Mouse (Mus musculus) lung, postnatal 0 days (tissue): ENCODE results near the gene Sept1. TPM values are rescaled to one million over a fixed set of nuclear protein-coding genes. Genes with fewer than 3 reads are reported as not detected.

Experiments
- ATAC-seq: fragments of 200-750 bp; cut with Nextera tagmentation; 2 replicates; pipeline ENCODE4 v1.8.0; 2017; ENCODE audit warnings: moderate library complexity
- DNase-seq: peaks from one replicate; pipeline ENCODE4 v3.0.0-alpha.2; 2016; ENCODE audit warnings: low spot score
- H3K27ac ChIP-seq: fragments of 300-500 bp; sonication (generic); 2 replicates; pipeline ENCODE4 v1.5.1; 2014; ENCODE audit warnings: antibody characterized with exemption, mild to moderate bottlenecking, low read length, mixed read lengths
- H3K27me3 ChIP-seq: fragments of 300-500 bp; sonication (generic); replicated peaks from 2 replicates; pipeline ENCODE4 v1.6.1; 2014; ENCODE audit warnings: low read length, mixed read lengths; ENCODE audit not compliant: insufficient read depth
- H3K36me3 ChIP-seq: fragments of 300-500 bp; sonication (generic); 2 replicates; pipeline ENCODE4 v1.6.1; 2014; ENCODE audit warnings: low read length, mixed read lengths; ENCODE audit not compliant: insufficient read depth
- H3K4me1 ChIP-seq: fragments of 300-500 bp; sonication (generic); 2 replicates; pipeline ENCODE4 v1.6.1; 2014; ENCODE audit warnings: antibody characterized with exemption, low read depth, low read length, mixed read lengths; ENCODE audit not compliant: insufficient read depth
- H3K4me2 ChIP-seq: fragments of 300-500 bp; sonication (generic); replicated peaks from 2 replicates; pipeline ENCODE4 v1.6.1; 2014; ENCODE audit warnings: low read depth, mild to moderate bottlenecking, low read length, moderate library complexity, mixed read lengths
- H3K4me3 ChIP-seq: fragments of 300-500 bp; sonication (generic); 2 replicates; pipeline ENCODE4 v1.5.1; 2014; ENCODE audit warnings: low read depth, low read length
- H3K9ac ChIP-seq: fragments of 300-500 bp; sonication (generic); replicated peaks from 2 replicates; pipeline ENCODE4 v1.6.1; 2014; ENCODE audit warnings: low read depth, mild to moderate bottlenecking
- H3K9me3 ChIP-seq: fragments of 300-500 bp; sonication (generic); 2 replicates; pipeline ENCODE4 v1.6.1; 2016; ENCODE audit warnings: low read length, mixed read lengths
- CTCF ChIP-seq: IDR thresholded peaks from 2 replicates; pipeline ENCODE4 v1.5.1; 2016; ENCODE audit warnings: antibody characterized with exemption, mild to moderate bottlenecking
- EP300 ChIP-seq: IDR thresholded peaks from 2 replicates; pipeline ENCODE4 v1.6.1; 2016; ENCODE audit warnings: antibody characterized with exemption, mild to moderate bottlenecking, control low read depth
- WGBS: fragments of 180-500 bp; shearing (Covaris S2); extraction: QIAGEN DNeasy Blood & Tissue Kit; methylation state at CpG from one replicate; pipeline ENCODE4 v1.1.7; 2014; 5-methylcytosine and 5-hydroxymethylcytosine counted together
- polyA plus RNA-seq: library from polyadenylated mRNA; unstranded; fragments of >200 nt; fragmentation: Nextera tagmentation; extraction: Ambion mirVana; gene quantifications from 2 replicates; pipeline ENCODE4 v1.2.1, GENCODE M21; 2015

Gene Sept1
- polyA plus RNA-seq, 1 experiment from 2014 or later: 13.0 TPM

DNA sequence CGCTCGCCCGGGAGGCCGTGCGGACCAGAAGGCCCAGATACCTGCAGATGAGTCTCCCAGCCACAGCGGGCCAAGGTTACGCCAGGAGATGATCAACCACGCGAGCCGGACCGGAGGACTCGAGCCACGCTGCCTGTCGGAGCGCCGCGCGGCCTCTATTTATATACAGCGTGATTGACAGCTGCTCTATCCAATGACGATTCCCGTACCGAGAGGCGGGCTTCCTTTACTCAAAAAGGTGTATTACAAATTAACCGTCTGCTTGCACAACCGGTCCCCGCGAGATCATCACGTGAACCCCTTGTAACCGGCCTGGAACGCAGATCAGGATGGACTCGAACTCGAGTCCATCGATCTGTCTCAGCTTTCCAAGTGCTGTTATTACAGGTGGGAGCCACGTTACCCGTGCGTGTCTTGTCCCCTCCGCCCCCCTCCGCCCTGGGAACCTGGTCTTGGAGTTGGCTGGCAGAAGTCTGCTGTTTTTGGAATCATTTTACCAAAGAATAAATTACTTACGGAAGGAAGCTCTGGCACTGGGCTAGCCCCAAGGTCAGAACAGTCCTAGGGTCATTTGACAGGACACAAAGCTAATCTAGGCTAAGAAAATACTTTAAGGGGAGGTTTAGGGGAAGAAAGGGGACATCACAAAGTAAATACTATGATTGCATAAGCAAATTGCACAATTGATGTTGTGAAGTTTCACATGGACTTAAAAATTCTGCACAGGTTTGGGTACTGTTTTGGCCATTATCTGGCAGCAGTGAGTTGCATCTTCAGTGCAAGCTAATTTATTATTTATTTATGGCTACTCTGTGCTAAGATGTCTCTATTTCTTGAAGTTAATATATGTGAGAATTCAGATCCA lies 41.2 kb upstream of the Sept1 start, which contains the start of gene Sephs2:
Gene Sephs2 (minus strand): TSS at position 131 of the 865 bp plus-strand sequence.
- Histone ChIP-seq H3K27ac (peak within 1 kb of the TSS; percentile 89), H3K36me3 (no peaks in the 10 kb centered on the region), H3K9ac (peak within 1 kb of the TSS; percentile 73), H3K9me3 (no peaks in the 10 kb centered on the region), H3K4me3 (peak within 1 kb of the TSS; percentile 70), H3K4me1 (peaks cover 8% of the 10 kb centered on the region), H3K27me3 (no peaks in the 10 kb centered on the region), H3K4me2 (peak within 1 kb of the TSS; percentile 73)
- WGBS: 1% methylated on average over 39 of the region's 39 CpGs
- ATAC-seq: peak; percentile 92
- peak; percentile 95 for DNase-seq
- no peak; the same call in 1 of the 2 replicates for TF ChIP-seq EP300
- no peak for TF ChIP-seq CTCF

DNA sequence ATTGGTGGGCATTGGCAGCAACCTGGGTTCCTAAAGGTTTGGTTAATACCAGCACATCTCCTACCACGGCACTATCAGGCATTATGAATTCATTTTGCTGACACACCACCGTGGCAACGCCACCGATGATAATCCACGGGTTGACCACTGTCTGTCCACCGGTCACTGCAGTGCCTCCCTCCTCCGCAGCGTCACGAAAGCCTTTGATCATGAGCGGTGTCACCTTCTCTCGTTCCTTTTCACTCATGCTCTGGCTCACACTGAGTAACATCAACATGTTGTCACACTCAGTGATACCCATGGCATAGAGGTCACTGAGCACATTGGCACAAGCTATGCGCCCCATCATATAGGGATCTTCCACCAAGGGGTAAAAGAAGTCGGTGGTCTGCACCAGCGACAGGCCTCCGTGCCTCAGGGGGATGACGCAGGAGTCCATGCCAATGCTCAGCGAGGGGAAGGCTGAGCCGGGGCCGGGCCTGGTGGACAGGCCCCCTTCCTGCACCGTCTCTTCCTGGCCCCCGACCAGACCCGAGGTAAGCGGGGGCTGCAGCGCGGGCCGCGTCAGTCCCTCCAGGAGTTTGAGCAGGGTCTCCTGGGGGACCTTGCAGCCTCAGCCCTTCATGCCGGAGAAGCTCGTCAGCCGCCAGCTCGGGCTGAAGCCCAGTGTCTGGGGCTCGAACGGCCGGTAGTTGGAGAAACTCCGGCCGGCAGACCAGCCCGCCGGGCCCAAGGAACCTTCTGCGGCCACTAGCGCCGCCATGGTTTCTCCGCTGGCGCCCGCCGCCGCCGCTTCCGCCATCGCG lies 40.4 kb upstream of the Sept1 start:
- peak; percentile 33 for DNase-seq
- H3K27ac ChIP-seq: peak overlapping the region; percentile 89
- 18% methylated on average over 32 of the region's 50 CpGs for WGBS
- H3K9me3 ChIP-seq: no peaks in the 10 kb centered on the region
- peak overlapping the region; percentile 70 for H3K4me3 ChIP-seq
- H3K9ac ChIP-seq: peak overlapping the region; percentile 73
- TF ChIP-seq CTCF: no peak
- no peak for TF ChIP-seq EP300
- peak; percentile 57 for ATAC-seq
- no peaks in the 10 kb centered on the region for H3K36me3 ChIP-seq
- peaks cover 8% of the 10 kb centered on the region for H3K4me1 ChIP-seq
- H3K27me3 ChIP-seq: no peaks in the 10 kb centered on the region
- peak overlapping the region; percentile 73 for H3K4me2 ChIP-seq

DNA sequence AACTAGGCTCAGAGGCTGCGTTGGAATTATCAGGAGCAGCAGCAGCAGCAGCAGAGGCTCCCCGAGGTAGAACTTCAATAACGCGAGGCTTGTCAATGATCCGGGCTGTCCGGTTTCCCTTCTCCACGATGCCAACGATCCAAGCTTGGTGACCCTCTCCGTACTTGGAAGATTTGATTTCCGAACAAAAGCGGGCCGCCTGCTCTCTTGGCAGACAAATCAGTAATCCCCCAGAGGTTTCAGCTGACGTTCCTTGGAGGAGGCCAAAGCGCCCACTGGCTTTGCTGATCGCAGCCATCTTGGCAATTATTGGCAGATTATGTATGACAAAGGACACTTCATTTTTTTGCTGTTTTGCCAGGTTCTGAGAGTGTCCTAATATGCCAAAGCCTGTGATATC lies 39.6 kb upstream of the Sept1 start:
- Histone ChIP-seq H3K9me3 (no peaks in the 10 kb centered on the region), H3K36me3 (no peaks in the 10 kb centered on the region), H3K9ac (0 out of 2 replicates have a peak overlapping the region, but pooled peaks have one; percentile 1), H3K4me2 (peak overlapping the region; percentile 73), H3K27me3 (no peaks in the 10 kb centered on the region), H3K27ac (no peak overlapping the region), H3K4me1 (peaks cover 8% of the 10 kb centered on the region), H3K4me3 (peak overlapping the region; percentile 70; the same call in 1 of the 2 replicates)
- 94% methylated on average over 15 of the region's 15 CpGs for WGBS
- TF ChIP-seq CTCF: no peak
- TF ChIP-seq EP300: no peak
- ATAC-seq (no peak), DNase-seq (no peak)

- H3K4me2 ChIP-seq: no peak overlapping the region
- ATAC-seq: no peak
- H3K4me3 ChIP-seq: no peak overlapping the region
- DNase-seq: no peak
- H3K27me3 ChIP-seq: no peaks in the 10 kb centered on the region
- H3K4me1 ChIP-seq: peaks cover 8% of the 10 kb centered on the region
- TF ChIP-seq CTCF (no peak), EP300 (no peak)
- H3K27ac ChIP-seq: no peak overlapping the region
- no peaks in the 10 kb centered on the region for H3K36me3 ChIP-seq
- H3K9me3 ChIP-seq: no peaks in the 10 kb centered on the region
- 94% methylated on average over 4 of the region's 4 CpGs for WGBS
- H3K9ac ChIP-seq: no peak overlapping the region
Measured at GRCm38 (mm10) chr7:127271093-127271492, 38.2 kb upstream of the Sept1 start.

DNA sequence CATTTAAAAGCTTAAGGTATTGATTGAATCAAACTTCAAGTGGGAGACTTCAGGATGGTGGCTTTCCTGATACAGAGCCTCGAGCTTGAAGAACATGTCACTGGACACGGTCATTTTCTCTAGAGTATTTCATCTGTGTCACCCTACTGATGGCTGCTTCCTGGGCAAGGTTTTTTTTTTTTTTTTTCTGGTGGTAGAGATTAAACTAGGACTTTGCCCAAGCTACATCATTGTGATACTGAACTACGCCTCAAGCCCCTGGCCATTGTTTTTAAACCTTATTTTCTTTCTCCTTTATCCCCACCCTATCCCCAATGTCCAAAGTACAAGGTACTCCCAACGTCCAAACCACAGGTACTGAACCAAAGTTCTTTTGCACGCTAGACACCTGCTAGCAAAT lies 37.7 kb upstream of the Sept1 start:
- no peaks in the 10 kb centered on the region for H3K27me3 ChIP-seq
- no peaks in the 10 kb centered on the region for H3K36me3 ChIP-seq
- no peak overlapping the region for H3K27ac ChIP-seq
- no peak overlapping the region for H3K4me3 ChIP-seq
- 83% methylated on average over 5 of the region's 5 CpGs for WGBS
- ATAC-seq: no peak
- peaks cover 8% of the 10 kb centered on the region for H3K4me1 ChIP-seq
- H3K9ac ChIP-seq: no peak overlapping the region
- no peak overlapping the region for H3K4me2 ChIP-seq
- TF ChIP-seq CTCF: no peak
- DNase-seq: no peak
- H3K9me3 ChIP-seq: no peaks in the 10 kb centered on the region

- TF ChIP-seq EP300 (no peak), CTCF (no peak)
- WGBS: 72% methylated on average over 2 of the region's 2 CpGs
- H3K4me2 ChIP-seq: no peak overlapping the region
- H3K9me3 ChIP-seq: no peaks in the 10 kb centered on the region
- no peak overlapping the region for H3K27ac ChIP-seq
- H3K27me3 ChIP-seq: no peaks in the 10 kb centered on the region
- H3K9ac ChIP-seq: no peak overlapping the region
- ATAC-seq (no peak), DNase-seq (peak; percentile 62)
- no peaks in the 10 kb centered on the region for H3K36me3 ChIP-seq
- peaks cover 8% of the 10 kb centered on the region for H3K4me1 ChIP-seq
- no peak overlapping the region for H3K4me3 ChIP-seq
Measured at GRCm38 (mm10) chr7:127270256-127270655, 37.3 kb upstream of the Sept1 start.
